In the genomic region with DNA sequence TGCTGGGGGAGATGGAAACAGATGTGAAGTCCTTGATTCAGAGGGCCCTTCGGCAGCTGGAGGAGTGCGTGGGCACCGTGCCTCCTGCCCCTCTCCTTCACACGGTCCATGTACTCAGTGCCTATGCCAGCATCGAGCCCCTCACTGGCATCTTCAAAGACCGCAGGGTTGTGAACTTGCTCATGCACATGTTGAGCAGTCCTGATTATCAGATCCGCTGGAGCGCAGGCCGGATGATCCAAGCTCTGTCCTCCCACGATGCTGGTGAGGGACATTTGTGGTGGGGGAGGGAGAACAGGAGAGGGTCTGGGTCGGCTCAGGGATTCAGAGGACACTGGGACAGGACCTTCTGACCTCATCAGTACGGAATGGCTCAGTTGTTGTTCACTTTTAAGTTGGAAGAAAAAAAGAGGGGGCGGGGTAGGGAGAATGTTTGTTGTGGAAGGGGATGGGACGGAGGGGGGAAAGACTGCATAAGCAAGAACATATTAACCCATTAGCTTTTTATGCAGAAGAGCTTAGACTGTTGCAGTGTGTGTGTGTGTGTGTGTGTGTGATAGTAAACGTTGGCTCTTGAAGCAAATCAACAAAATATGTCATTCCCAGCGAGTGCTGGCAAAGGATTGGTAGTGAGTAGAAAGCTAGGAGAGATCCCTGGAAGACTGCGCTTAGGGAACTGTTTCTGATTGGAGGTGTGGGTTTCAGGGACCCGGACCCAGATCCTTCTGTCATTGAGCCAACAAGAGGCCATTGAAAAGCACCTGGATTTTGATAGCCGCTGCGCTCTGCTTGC, we compare ENCODE assay signal across 1 mouse cellular context.
TF ChIP-seq lines count a peak whose summit lies in the region.

No protein-coding gene starts in this region.

TF ChIP-seq in myocyte, 11 proteins besides CTCF, POLR2A, EP300 and RAD21 (continued from another document):
- TF ChIP-seq TCF3 (IDR thresholded peaks at IDR 0.05; ENCODE audit: insufficient read length, low read depth) = no peak
